Mouse (Mus musculus): Measurements from ENCODE around the gene Slc9a9. TPM values are rescaled to one million over a fixed set of nuclear protein-coding genes. Genes with fewer than 3 reads are reported as not detected.

Slc9a9 gene
- polyA plus RNA-seq, 1 experiment, result 127 TPM

DNA sequence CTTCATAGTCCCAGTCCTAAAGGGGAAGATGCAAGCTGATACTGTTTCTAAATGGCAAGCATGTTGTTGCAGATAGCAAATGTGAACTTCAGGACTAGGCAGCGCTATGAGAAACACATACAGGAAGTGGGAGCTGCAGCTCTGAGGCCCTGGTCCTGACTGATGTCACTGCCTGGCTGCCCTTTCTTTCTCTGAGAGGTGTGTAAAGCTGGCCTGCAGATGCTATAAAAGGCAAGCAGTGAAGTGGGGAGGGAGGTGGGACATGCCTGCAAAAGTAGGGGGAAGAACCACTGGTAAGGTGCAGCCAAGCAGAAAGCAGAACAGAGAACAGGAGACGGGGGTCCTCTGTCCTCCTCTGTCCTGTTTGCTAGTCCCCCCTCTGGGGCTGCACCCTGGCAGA is 285.9 kb downstream of the Slc9a9 start:
- no peak overlapping the region for H3K4me3 ChIP-seq (ENCODE audit: insufficient read depth, low read length)
- H3K4me1 ChIP-seq (ENCODE audit: control insufficient read depth, insufficient read depth, low read length), result no peaks in the 10 kb centered on the region
- TF ChIP-seq POLR2A (IDR thresholded peaks at IDR 0.05; ENCODE audit: borderline replicate concordance, low read depth, low read length) (no peak), CTCF (IDR thresholded peaks at IDR 0.05; ENCODE audit: low read depth, low read length) (no peak)

GRCm38 (mm10) chr9:94958382-94958781 is 288.7 kb downstream of the Slc9a9 start:
- Histone ChIP-seq H3K4me1 (ENCODE audit: control insufficient read depth, insufficient read depth, low read length) (no peaks in the 10 kb centered on the region), H3K4me3 (ENCODE audit: insufficient read depth, low read length) (no peak overlapping the region), H3K27ac (ENCODE audit: insufficient read depth, low read depth, low read length) (no peak overlapping the region)
- TF ChIP-seq CTCF (IDR thresholded peaks at IDR 0.05; ENCODE audit: low read depth, low read length), result no peak
- no peak for TF ChIP-seq POLR2A (IDR thresholded peaks at IDR 0.05; ENCODE audit: borderline replicate concordance, low read depth, low read length)

More for the DNA sequence above, 285.9 kb downstream of the Slc9a9 start:
- H3K27ac ChIP-seq (ENCODE audit: insufficient read depth, low read depth, low read length), result no peak overlapping the region

DNA sequence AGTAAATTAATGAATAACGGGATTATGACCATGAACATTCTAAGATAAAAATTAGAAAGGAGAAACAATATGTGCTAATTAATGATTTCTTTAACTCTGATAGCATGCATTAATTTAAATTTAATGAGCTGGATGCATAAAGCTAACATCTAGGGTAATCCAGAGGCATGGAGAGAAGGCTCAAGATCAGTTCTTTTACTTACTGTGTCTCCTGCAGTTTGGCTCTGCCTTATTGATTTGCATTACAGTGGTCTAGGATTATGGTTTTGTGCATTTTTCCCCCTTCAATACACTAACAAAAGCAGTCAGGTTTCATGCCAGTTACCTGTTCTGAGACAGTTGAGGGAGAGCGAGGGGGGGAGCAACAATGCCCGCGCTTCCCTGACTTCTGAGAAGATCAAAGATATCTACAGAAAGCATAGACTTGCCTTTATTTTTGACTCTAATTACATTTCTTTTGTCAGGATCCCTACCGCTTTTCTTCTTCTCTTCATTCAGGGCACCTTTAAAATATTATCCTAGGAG is 298.9 kb downstream of the Slc9a9 start:
- Histone ChIP-seq H3K4me1 (ENCODE audit: control insufficient read depth, insufficient read depth, low read length) (no peaks in the 10 kb centered on the region), H3K27ac (ENCODE audit: insufficient read depth, low read depth, low read length) (no peak overlapping the region)
- TF ChIP-seq POLR2A (IDR thresholded peaks at IDR 0.05; ENCODE audit: borderline replicate concordance, low read depth, low read length) (no peak), CTCF (IDR thresholded peaks at IDR 0.05; ENCODE audit: low read depth, low read length) (no peak)

GRCm38 (mm10) chr9:94969131-94969530 is 299.4 kb downstream of the Slc9a9 start:
- Histone ChIP-seq H3K4me3 (ENCODE audit: insufficient read depth, low read length) (no peak overlapping the region), H3K27ac (ENCODE audit: insufficient read depth, low read depth, low read length) (no peak overlapping the region), H3K4me1 (ENCODE audit: control insufficient read depth, insufficient read depth, low read length) (no peaks in the 10 kb centered on the region)
- no peak for TF ChIP-seq POLR2A (IDR thresholded peaks at IDR 0.05; ENCODE audit: borderline replicate concordance, low read depth, low read length)
- no peak for TF ChIP-seq CTCF (IDR thresholded peaks at IDR 0.05; ENCODE audit: low read depth, low read length)

More for the DNA sequence above, 298.9 kb downstream of the Slc9a9 start:
- H3K4me3 ChIP-seq (ENCODE audit: insufficient read depth, low read length), result no peak overlapping the region

- TF ChIP-seq POLR2A (IDR thresholded peaks at IDR 0.05; ENCODE audit: borderline replicate concordance, low read depth, low read length) (no peak), CTCF (IDR thresholded peaks at IDR 0.05; ENCODE audit: low read depth, low read length) (no peak)
- no peaks in the 10 kb centered on the region for H3K4me1 ChIP-seq (ENCODE audit: control insufficient read depth, insufficient read depth, low read length)
These were observed 302.3 kb downstream of the Slc9a9 start for GRCm38 (mm10) chr9:94972021-94972420.

DNA sequence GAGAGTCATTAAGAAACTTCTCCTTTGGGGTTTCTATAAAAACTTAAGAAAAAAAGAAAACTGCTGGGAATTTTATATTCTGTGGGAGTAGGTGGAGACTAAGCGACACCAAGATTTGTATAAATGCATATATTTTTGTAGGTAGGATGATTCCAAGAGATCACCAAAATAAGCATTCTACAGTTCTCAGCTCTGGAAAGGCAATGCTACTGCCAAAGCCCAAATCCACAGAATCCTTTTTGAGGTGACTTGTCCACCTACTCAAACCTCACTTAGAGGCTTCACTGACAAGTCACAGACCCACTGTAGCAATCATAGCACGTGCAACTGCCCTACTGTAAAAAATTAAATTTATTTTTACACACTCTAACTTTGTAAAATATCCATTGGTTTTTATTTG is 303.0 kb downstream of the Slc9a9 start:
- Histone ChIP-seq H3K4me3 (ENCODE audit: insufficient read depth, low read length) (no peak overlapping the region), H3K4me1 (ENCODE audit: control insufficient read depth, insufficient read depth, low read length) (no peaks in the 10 kb centered on the region), H3K27ac (ENCODE audit: insufficient read depth, low read depth, low read length) (no peak overlapping the region)
- TF ChIP-seq CTCF (IDR thresholded peaks at IDR 0.05; ENCODE audit: low read depth, low read length) (no peak), POLR2A (IDR thresholded peaks at IDR 0.05; ENCODE audit: borderline replicate concordance, low read depth, low read length) (no peak)

More at GRCm38 (mm10) chr9:94972021-94972420, 302.3 kb downstream of the Slc9a9 start:
- Histone ChIP-seq H3K27ac (ENCODE audit: insufficient read depth, low read depth, low read length) (no peak overlapping the region), H3K4me3 (ENCODE audit: insufficient read depth, low read length) (no peak overlapping the region)

DNA sequence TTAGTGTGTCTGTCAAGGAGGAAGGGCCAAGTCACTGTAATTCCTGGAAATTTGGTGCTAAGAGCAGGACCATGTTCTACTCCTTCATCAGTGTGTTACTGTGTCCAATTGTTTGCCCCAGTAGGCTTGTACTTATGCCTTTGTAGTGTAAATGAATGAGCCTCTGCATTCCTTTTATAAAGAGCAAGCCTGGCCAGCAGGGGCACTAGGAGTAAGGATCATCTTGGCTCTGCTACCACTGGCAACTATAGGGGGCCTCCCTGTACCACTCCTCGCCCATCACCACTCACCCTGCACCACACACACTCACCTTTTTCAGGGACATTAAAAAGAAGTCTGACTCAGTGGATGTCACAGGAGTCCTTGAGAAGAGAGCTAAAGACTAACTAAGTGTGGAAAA is 306.5 kb downstream of the Slc9a9 start:
- TF ChIP-seq CTCF (IDR thresholded peaks at IDR 0.05; ENCODE audit: low read depth, low read length) (no peak), POLR2A (IDR thresholded peaks at IDR 0.05; ENCODE audit: borderline replicate concordance, low read depth, low read length) (no peak)
- Histone ChIP-seq H3K4me1 (ENCODE audit: control insufficient read depth, insufficient read depth, low read length) (no peaks in the 10 kb centered on the region), H3K4me3 (ENCODE audit: insufficient read depth, low read length) (no peak overlapping the region), H3K27ac (ENCODE audit: insufficient read depth, low read depth, low read length) (no peak overlapping the region)

DNA sequence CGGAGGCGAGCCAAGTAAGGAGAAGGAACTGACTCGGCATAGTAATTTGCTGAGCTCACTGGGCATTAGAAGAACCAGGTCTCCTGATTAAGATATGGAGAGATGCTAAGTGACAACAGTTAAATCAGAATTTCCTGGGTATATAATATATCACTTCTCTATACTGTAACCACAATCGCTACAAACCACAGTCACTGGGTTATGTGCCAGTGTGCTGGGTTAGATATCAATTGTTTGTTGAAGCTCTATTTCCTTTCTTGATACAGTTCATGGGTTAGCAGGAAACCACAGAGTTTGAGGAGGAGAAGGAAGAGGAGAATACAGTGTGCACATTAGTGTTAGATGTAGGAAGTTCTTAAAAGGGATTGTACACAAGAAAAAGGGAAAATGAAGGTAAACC is 323.9 kb downstream of the Slc9a9 start:
- Histone ChIP-seq H3K4me3 (ENCODE audit: insufficient read depth, low read length) (no peak overlapping the region), H3K4me1 (ENCODE audit: control insufficient read depth, insufficient read depth, low read length) (no peaks in the 10 kb centered on the region), H3K27ac (ENCODE audit: insufficient read depth, low read depth, low read length) (no peak overlapping the region)
- TF ChIP-seq CTCF (IDR thresholded peaks at IDR 0.05; ENCODE audit: low read depth, low read length) (no peak), POLR2A (IDR thresholded peaks at IDR 0.05; ENCODE audit: borderline replicate concordance, low read depth, low read length) (no peak)

DNA sequence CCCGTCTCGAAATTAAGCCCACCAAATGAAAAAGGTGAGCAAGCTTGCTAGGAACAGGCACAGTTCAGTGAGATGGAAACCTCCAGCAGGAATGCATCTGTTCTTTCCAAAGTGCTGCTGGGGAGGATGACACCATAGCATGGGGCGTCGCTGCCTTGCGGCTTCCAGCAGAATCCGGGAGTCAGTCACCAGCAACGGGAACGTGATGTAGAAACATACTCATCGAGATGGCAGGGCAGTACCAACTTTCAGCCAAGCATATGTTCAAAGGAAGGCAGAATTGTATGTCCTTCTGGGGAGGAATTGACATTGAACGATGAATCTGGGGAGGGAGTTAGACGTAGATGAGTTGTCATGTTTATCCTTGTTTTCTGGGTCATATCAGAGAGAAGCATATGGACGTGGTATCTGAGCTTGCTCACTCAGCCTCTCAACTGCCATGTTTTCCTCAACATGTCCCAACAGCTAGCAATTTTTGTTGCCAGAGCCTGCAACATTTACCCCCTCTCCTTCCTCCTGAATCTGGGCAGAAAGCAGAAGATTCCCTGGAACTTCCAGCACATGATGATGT is 350.5 kb downstream of the Slc9a9 start:
- Histone ChIP-seq H3K4me3 (ENCODE audit: insufficient read depth, low read length) (no peak overlapping the region), H3K27ac (ENCODE audit: insufficient read depth, low read depth, low read length) (no peak overlapping the region), H3K4me1 (ENCODE audit: control insufficient read depth, insufficient read depth, low read length) (no peaks in the 10 kb centered on the region)
- TF ChIP-seq CTCF (IDR thresholded peaks at IDR 0.05; ENCODE audit: low read depth, low read length) (no peak), POLR2A (IDR thresholded peaks at IDR 0.05; ENCODE audit: borderline replicate concordance, low read depth, low read length) (no peak)

DNA sequence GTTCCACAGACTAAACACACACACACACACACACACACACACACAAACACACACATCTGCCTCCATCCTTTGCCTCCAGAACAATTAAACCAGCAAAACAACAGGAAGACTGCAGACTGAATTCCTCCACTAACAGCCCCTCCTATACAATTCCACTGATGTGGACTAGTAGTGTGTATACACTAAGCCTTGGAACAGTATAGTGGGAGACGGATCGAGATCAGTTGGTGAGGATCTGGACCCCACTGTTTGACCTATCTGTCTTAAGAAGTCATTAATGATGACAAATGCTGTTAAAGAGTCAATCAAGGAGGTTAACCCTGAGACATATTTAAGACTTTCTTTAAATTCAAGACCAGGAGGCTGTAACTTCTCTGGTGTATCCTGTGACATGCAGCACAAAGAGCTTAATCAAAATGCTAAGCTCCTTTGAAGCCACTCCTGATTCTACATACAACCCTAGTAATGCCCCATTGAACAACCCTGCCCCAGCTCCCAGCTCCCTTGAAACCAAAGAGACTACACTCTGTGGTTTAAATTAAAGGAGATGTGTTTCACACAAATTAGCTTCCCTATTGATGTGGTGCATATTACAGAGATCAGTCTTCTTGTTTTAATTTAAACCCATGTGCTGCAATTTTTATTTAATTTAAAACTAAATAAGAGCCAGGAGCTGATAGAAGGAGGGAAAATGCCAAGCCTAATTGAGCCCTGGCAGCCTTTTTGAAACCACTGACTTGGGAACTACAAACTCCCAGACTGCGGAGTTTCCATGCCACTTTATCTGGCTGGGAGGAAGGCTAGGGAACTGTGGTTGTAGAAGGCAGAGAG is 364.6 kb downstream of the Slc9a9 start:
- TF ChIP-seq CTCF (IDR thresholded peaks at IDR 0.05; ENCODE audit: low read depth, low read length) (no peak), POLR2A (IDR thresholded peaks at IDR 0.05; ENCODE audit: borderline replicate concordance, low read depth, low read length) (no peak)
- H3K4me3 ChIP-seq (ENCODE audit: insufficient read depth, low read length), result no peak overlapping the region
- peaks cover 15% of the 10 kb centered on the region for H3K4me1 ChIP-seq (ENCODE audit: control insufficient read depth, insufficient read depth, low read length)

More for the DNA sequence above, 364.6 kb downstream of the Slc9a9 start:
- no peak overlapping the region for H3K27ac ChIP-seq (ENCODE audit: insufficient read depth, low read depth, low read length)
